Mouse (Mus musculus) embryonic facial prominence, embryonic 13.5 days (tissue): Measurements from ENCODE around the gene Dok7. TPM values are rescaled to one million over a fixed set of nuclear protein-coding genes. Genes with fewer than 3 reads are reported as not detected.
A peak's percentile ranks its signal among the peaks of the same experiment; 100 is the strongest.

Experiments
- ATAC-seq: fragments of 200-750 bp; cut with Nextera tagmentation; 2 replicates; pipeline ENCODE4 v1.8.0; 2017; ENCODE audit warnings: low read depth; ENCODE audit not compliant: insufficient number of reproducible peaks, insufficient read depth, low FRiP score, low TSS enrichment
- H3K27ac ChIP-seq: fragments of 300-500 bp; sonication (generic); 2 replicates; pipeline ENCODE4 v1.5.1; 2015; ENCODE audit warnings: moderate library complexity, mild to moderate bottlenecking, inconsistent platforms
- H3K27me3 ChIP-seq: fragments of 300-500 bp; sonication (generic); 2 replicates; pipeline ENCODE4 v1.6.1; 2015; ENCODE audit warnings: mild to moderate bottlenecking, inconsistent platforms
- H3K36me3 ChIP-seq: fragments of 300-500 bp; sonication (generic); 2 replicates; pipeline ENCODE4 v1.6.1; 2015; ENCODE audit warnings: mild to moderate bottlenecking, inconsistent platforms
- H3K4me1 ChIP-seq: fragments of 300-500 bp; sonication (generic); 2 replicates; pipeline ENCODE4 v1.6.1; 2015; ENCODE audit warnings: inconsistent platforms
- H3K4me2 ChIP-seq: fragments of 300-500 bp; sonication (generic); 2 replicates; pipeline ENCODE4 v1.6.1; 2015; ENCODE audit warnings: moderate library complexity, mild to moderate bottlenecking, inconsistent platforms
- H3K4me3 ChIP-seq: fragments of 300-500 bp; sonication (generic); 2 replicates; pipeline ENCODE4 v1.5.1; 2015; ENCODE audit warnings: mild to moderate bottlenecking, inconsistent platforms
- H3K9ac ChIP-seq: fragments of 300-500 bp; sonication (generic); 2 replicates; pipeline ENCODE4 v1.6.1; 2015; ENCODE audit warnings: mild to moderate bottlenecking, inconsistent platforms
- H3K9me3 ChIP-seq: fragments of 300-500 bp; sonication (generic); 2 replicates; pipeline ENCODE4 v1.6.1; 2016; ENCODE audit warnings: inconsistent platforms
- WGBS: fragments of 180-500 bp; shearing (Covaris S2); methylation state at CpG from one replicate; pipeline ENCODE4 v1.1.7; 2015; ENCODE audit warnings: mixed read lengths; 5-methylcytosine and 5-hydroxymethylcytosine counted together
- polyA plus RNA-seq: library from polyadenylated mRNA; unstranded; fragments of >200 nt; fragmentation: Nextera tagmentation; extraction: Ambion mirVana; gene quantifications from 2 replicates; pipeline ENCODE4 v1.2.1, GENCODE M21; 2015

Gene Dok7
- polyA plus RNA-seq, 1 experiment from 2014 or later: 1.7 TPM

GRCm38 (mm10) chr5:35091636-35092035, 35.1 kb downstream of the Dok7 start:
- Histone ChIP-seq H3K9ac (no peak overlapping the region), H3K27ac (no peak overlapping the region), H3K4me1 (no peaks in the 10 kb centered on the region), H3K4me2 (no peak overlapping the region), H3K27me3 (no peaks in the 10 kb centered on the region), H3K4me3 (no peak overlapping the region), H3K9me3 (no peaks in the 10 kb centered on the region), H3K36me3 (peaks cover 55% of the 10 kb centered on the region)
- WGBS: 81% methylated on average over 3 of the region's 3 CpGs
- no peak for ATAC-seq

- no peak for ATAC-seq
- Histone ChIP-seq H3K9ac (no peak overlapping the region), H3K27me3 (no peaks in the 10 kb centered on the region), H3K4me2 (peak overlapping the region; percentile 80; the same call in 1 of the 2 replicates), H3K36me3 (peaks cover 46% of the 10 kb centered on the region), H3K4me3 (no peak overlapping the region), H3K27ac (no peak overlapping the region), H3K9me3 (no peaks in the 10 kb centered on the region), H3K4me1 (peaks cover 25% of the 10 kb centered on the region)
- 82% methylated on average over 8 of the region's 8 CpGs for WGBS
Measured at GRCm38 (mm10) chr5:35103086-35103485, 46.5 kb downstream of the Dok7 start.

- peaks cover 25% of the 10 kb centered on the region for H3K4me1 ChIP-seq
- H3K36me3 ChIP-seq: peaks cover 41% of the 10 kb centered on the region
- no peaks in the 10 kb centered on the region for H3K27me3 ChIP-seq
- H3K27ac ChIP-seq: no peak overlapping the region
- H3K4me2 ChIP-seq: peak overlapping the region; percentile 80
- H3K4me3 ChIP-seq: 0 out of 2 replicates have a peak overlapping the region, but pooled peaks have one; percentile 84
- H3K9me3 ChIP-seq: no peaks in the 10 kb centered on the region
- 0 out of 2 replicates have a peak overlapping the region, but pooled peaks have one; percentile 27 for H3K9ac ChIP-seq
- WGBS: 66% methylated on average over 2 of the region's 2 CpGs
- ATAC-seq: no peak
Measured at GRCm38 (mm10) chr5:35103528-35103927, 47.0 kb downstream of the Dok7 start.

GRCm38 (mm10) chr5:35104183-35104959, 47.8 kb downstream of the Dok7 start:
- Histone ChIP-seq H3K27ac (no peak overlapping the region), H3K9me3 (no peaks in the 10 kb centered on the region), H3K4me3 (peak overlapping the region; percentile 84), H3K4me2 (peak overlapping the region; percentile 80), H3K4me1 (peaks cover 25% of the 10 kb centered on the region), H3K27me3 (no peaks in the 10 kb centered on the region), H3K9ac (peak overlapping the region; percentile 84; the same call in 1 of the 2 replicates), H3K36me3 (peaks cover 33% of the 10 kb centered on the region)
- ATAC-seq: no peak
- WGBS: 56% methylated on average over 8 of the region's 8 CpGs

- Histone ChIP-seq H3K27ac (peak within 1 kb of the TSS; percentile 62), H3K9ac (peak within 1 kb of the TSS; percentile 84), H3K36me3 (peaks cover 24% of the 10 kb centered on the region), H3K4me3 (peak within 1 kb of the TSS; percentile 84), H3K4me2 (peak within 1 kb of the TSS; percentile 80), H3K9me3 (no peaks in the 10 kb centered on the region), H3K4me1 (peaks cover 25% of the 10 kb centered on the region), H3K27me3 (no peaks in the 10 kb centered on the region)
- under 1% methylated on average over 39 of the region's 39 CpGs for WGBS
- peak; percentile 87 for ATAC-seq
Measured at GRCm38 (mm10) chr5:35104960-35105921, 48.7 kb downstream of the Dok7 start, which contains the start of gene Lrpap1. Gene Lrpap1 (minus strand): TSS chr5:35105766.

- Histone ChIP-seq H3K9me3 (no peaks in the 10 kb centered on the region), H3K4me3 (peak overlapping the region; percentile 84), H3K27ac (no peak overlapping the region), H3K4me2 (peak overlapping the region; percentile 80), H3K4me1 (peaks cover 25% of the 10 kb centered on the region), H3K36me3 (peaks cover 18% of the 10 kb centered on the region), H3K27me3 (no peaks in the 10 kb centered on the region), H3K9ac (peak overlapping the region; percentile 60)
- 0 out of 2 replicates have a peak, but pooled peaks have one; percentile 18 for ATAC-seq
- 6% methylated on average over 11 of the region's 11 CpGs for WGBS
Measured at GRCm38 (mm10) chr5:35105922-35106298, 49.3 kb downstream of the Dok7 start.

- Histone ChIP-seq H3K9ac (peak overlapping the region; percentile 28; the same call in 1 of the 2 replicates), H3K9me3 (no peaks in the 10 kb centered on the region), H3K4me3 (no peak overlapping the region), H3K27ac (no peak overlapping the region), H3K4me1 (peaks cover 9% of the 10 kb centered on the region; the same call in 1 of the 2 replicates), H3K4me2 (no peak overlapping the region), H3K36me3 (no peaks in the 10 kb centered on the region), H3K27me3 (no peaks in the 10 kb centered on the region)
- WGBS: 27% methylated on average over 4 of the region's 4 CpGs
- ATAC-seq: no peak
Measured at GRCm38 (mm10) chr5:35112444-35112843, 55.9 kb downstream of the Dok7 start.

GRCm38 (mm10) chr5:35116002-35116401, 59.4 kb downstream of the Dok7 start:
- Histone ChIP-seq H3K9me3 (no peaks in the 10 kb centered on the region), H3K27ac (no peak overlapping the region), H3K4me2 (no peak overlapping the region), H3K36me3 (no peaks in the 10 kb centered on the region), H3K4me3 (no peak overlapping the region), H3K4me1 (peaks cover 9% of the 10 kb centered on the region; the same call in 1 of the 2 replicates), H3K27me3 (no peaks in the 10 kb centered on the region), H3K9ac (no peak overlapping the region)
- ATAC-seq: no peak
- 75% methylated on average over 3 of the region's 3 CpGs for WGBS

GRCm38 (mm10) chr5:35117633-35118032, 61.1 kb downstream of the Dok7 start:
- Histone ChIP-seq H3K4me3 (no peak overlapping the region), H3K27me3 (no peaks in the 10 kb centered on the region), H3K9me3 (no peaks in the 10 kb centered on the region), H3K4me2 (no peak overlapping the region), H3K4me1 (peaks cover 3% of the 10 kb centered on the region; the same call in 1 of the 2 replicates), H3K9ac (no peak overlapping the region), H3K36me3 (no peaks in the 10 kb centered on the region), H3K27ac (no peak overlapping the region)
- ATAC-seq: no peak
- WGBS: 74% methylated on average over 3 of the region's 3 CpGs

GRCm38 (mm10) chr5:35118418-35118817, 61.9 kb downstream of the Dok7 start:
- Histone ChIP-seq H3K4me2 (no peak overlapping the region), H3K27ac (no peak overlapping the region), H3K9ac (no peak overlapping the region), H3K4me3 (no peak overlapping the region), H3K36me3 (no peaks in the 10 kb centered on the region), H3K9me3 (no peaks in the 10 kb centered on the region), H3K4me1 (no peaks in the 10 kb centered on the region), H3K27me3 (no peaks in the 10 kb centered on the region)
- WGBS: 88% methylated on average over 2 of the region's 2 CpGs
- ATAC-seq: no peak

GRCm38 (mm10) chr5:35120024-35120423, 63.5 kb downstream of the Dok7 start:
- Histone ChIP-seq H3K9me3 (no peaks in the 10 kb centered on the region), H3K4me3 (no peak overlapping the region), H3K27ac (no peak overlapping the region), H3K4me1 (no peaks in the 10 kb centered on the region), H3K9ac (no peak overlapping the region), H3K27me3 (no peaks in the 10 kb centered on the region), H3K4me2 (no peak overlapping the region), H3K36me3 (no peaks in the 10 kb centered on the region)
- 87% methylated on average over 8 of the region's 8 CpGs for WGBS
- ATAC-seq: no peak
